Mouse (Mus musculus) thymus, adult 2 months (tissue): ENCODE results near the gene Smim22.

Source experiments
- CTCF ChIP-seq: fragments of 200-500 bp; IDR thresholded peaks from 2 replicates; pipeline ENCODE4 v1.5.1; 2012; ENCODE audit warnings: mild to moderate bottlenecking, control low read depth, low read length, moderate library complexity, borderline replicate concordance; ENCODE audit not compliant: control insufficient read depth, poor library complexity, insufficient read depth; ENCODE audit errors: extremely low read depth
- POLR2A ChIP-seq: fragments of 200-500 bp; IDR thresholded peaks from 2 replicates; pipeline ENCODE4 v1.6.1; 2012; ENCODE audit warnings: mild to moderate bottlenecking, low read length, control low read depth, moderate library complexity; ENCODE audit not compliant: control insufficient read depth, poor library complexity, insufficient read depth; ENCODE audit errors: extremely low read depth

GRCm38 (mm10) chr16:4971626-4972025 lies 35.5 kb upstream of the Smim22 start:
- TF ChIP-seq POLR2A (no peak), CTCF (no peak)
